Mouse (Mus musculus) liver, embryonic 14.5 days (tissue): Measurements from ENCODE around the gene Edaradd. TPM values are rescaled to one million over a fixed set of nuclear protein-coding genes. Genes with fewer than 3 reads are reported as not detected.

Experiments used
- ATAC-seq: fragments of 200-750 bp; cut with Nextera tagmentation; 2 replicates; pipeline ENCODE4 v1.8.0; 2017; ENCODE audit warnings: moderate number of reproducible peaks, mild to moderate bottlenecking, moderate library complexity; ENCODE audit not compliant: insufficient read depth
- DNase-seq, 3 experiments: peaks; one replicate each; pipeline ENCODE4 v3.0.0-alpha.2; 2012 to 2013; ENCODE audit warnings: low read depth in 3 of 3, low spot score in 3 of 3
- H3K27ac ChIP-seq: fragments of 300-500 bp; sonication (generic); 2 replicates; pipeline ENCODE4 v1.5.1; 2014; ENCODE audit warnings: moderate library complexity, mild to moderate bottlenecking, control low read depth, inconsistent platforms
- H3K27me3 ChIP-seq: fragments of 300-500 bp; sonication (generic); 2 replicates; pipeline ENCODE4 v1.6.1; 2014; ENCODE audit warnings: mild to moderate bottlenecking, low read length, moderate library complexity; ENCODE audit not compliant: control insufficient read depth, insufficient read depth
- H3K36me3 ChIP-seq: fragments of 300-500 bp; sonication (generic); replicated peaks from 2 replicates; pipeline ENCODE4 v1.6.1; 2014; ENCODE audit warnings: low read depth; ENCODE audit not compliant: control insufficient read depth, insufficient read depth
- H3K4me1 ChIP-seq, 2 experiments: fragments of 200-500 bp in 1 of 2; fragments of 300-500 bp in 1 of 2; sonication (generic) in 1 of 2; replicated peaks; 2 replicates each; pipeline ENCODE4 v1.6.1; 2012 to 2014; ENCODE audit warnings: antibody characterized with exemption in 1 of 2, inconsistent platforms in 1 of 2, low read length in 1 of 2; ENCODE audit not compliant: control insufficient read depth in 2 of 2, insufficient read depth in 2 of 2
- H3K4me2 ChIP-seq: fragments of 300-500 bp; sonication (generic); 2 replicates; pipeline ENCODE4 v1.6.1; 2014; ENCODE audit warnings: low read depth, mild to moderate bottlenecking, control low read depth, moderate library complexity
- H3K4me3 ChIP-seq, 2 experiments: fragments of 200-500 bp in 1 of 2; fragments of 300-500 bp in 1 of 2; sonication (generic) in 1 of 2; 2 replicates each; pipeline ENCODE4 v1.5.1; 2012 to 2014; ENCODE audit warnings: low read depth in 2 of 2, low read length in 2 of 2, mild to moderate bottlenecking in 2 of 2, control low read depth in 1 of 2, inconsistent platforms in 1 of 2, moderate library complexity in 1 of 2; ENCODE audit not compliant: insufficient read depth in 1 of 2
- H3K9ac ChIP-seq: fragments of 300-500 bp; sonication (generic); replicated peaks from 2 replicates; pipeline ENCODE4 v1.6.1; 2014; ENCODE audit warnings: mild to moderate bottlenecking, control low read depth, moderate library complexity
- H3K9me3 ChIP-seq: fragments of 300-500 bp; sonication (generic); 2 replicates; pipeline ENCODE4 v1.6.1; 2016; ENCODE audit warnings: low read length, mixed read lengths; ENCODE audit not compliant: control insufficient read depth
- CTCF ChIP-seq: IDR thresholded peaks from 2 replicates; pipeline ENCODE4 v1.5.1; 2016; ENCODE audit warnings: antibody characterized with exemption, low read depth, control low read depth
- EP300 ChIP-seq: IDR thresholded peaks from 2 replicates; pipeline ENCODE4 v1.6.1; 2016; ENCODE audit warnings: antibody characterized with exemption, low read depth
- WGBS: fragments of 180-500 bp; shearing (Covaris S2); extraction: QIAGEN DNeasy Blood & Tissue Kit; methylation state at CpG from one replicate; pipeline ENCODE4 v1.1.7; 2014; ENCODE audit not compliant: insufficient replicate concordance; 5-methylcytosine and 5-hydroxymethylcytosine counted together
- polyA plus RNA-seq, 2 experiments: library from polyadenylated mRNA; depleted of rRNA in 1 of 2; stranded (reverse) in 1 of 2; unstranded in 1 of 2; fragments of >200 nt; fragmentation: Nextera tagmentation in 1 of 2; extraction: Ambion mirVana in 1 of 2; gene quantifications; 2 replicates each; pipeline versions ENCODE4 v1.2.1 to v1.2.3; 2012 to 2014

Edaradd gene
- polyA plus RNA-seq (2012; rRNA removed) (0.04 TPM in 2 replicates), polyA plus RNA-seq (2014; fragmentation: Nextera tagmentation; extraction: Ambion mirVana) (0.05 and 0.13 TPM in 2 replicates)

GRCm38 (mm10) chr13:12519955-12520584 lies at the start of gene Edaradd:
Gene Edaradd (minus strand): TSS chr13:12520438.
- WGBS, result under 1% methylated on average over 35 of the region's 35 CpGs
- Histone ChIP-seq H3K9ac (no peak within 1 kb of the TSS; the same call in 1 of the 2 replicates), H3K27me3 (peaks cover 17% of the 10 kb centered on the region), H3K4me2 (peak within 1 kb of the TSS; percentile 56), H3K9me3 (no peaks in the 10 kb centered on the region), H3K27ac (no peak within 1 kb of the TSS), H3K36me3 (no peaks in the 10 kb centered on the region), H3K4me3 (peak within 1 kb of the TSS; percentile 47), H3K4me1 (no peaks in the 10 kb centered on the region)
- ATAC-seq (no peak), DNase-seq (no peak)
- TF ChIP-seq CTCF (no peak; the same call in 1 of the 2 replicates), EP300 (no peak)

- Histone ChIP-seq H3K4me3 (no peak overlapping the region), H3K36me3 (no peaks in the 10 kb centered on the region), H3K9ac (no peak overlapping the region), H3K9me3 (no peaks in the 10 kb centered on the region), H3K27ac (no peak overlapping the region), H3K27me3 (peaks cover 3% of the 10 kb centered on the region; the same call in 1 of the 2 replicates), H3K4me1 (0 out of 4 replicates have a peak, but pooled peaks cover 0 to 3% of the 10 kb centered on the region in 2 experiments), H3K4me2 (no peak overlapping the region)
- ATAC-seq (no peak), DNase-seq (no peak)
- WGBS, result 59% methylated on average over 7 of the region's 7 CpGs
- TF ChIP-seq EP300, result no peak
- TF ChIP-seq CTCF, result no peak
Measured at GRCm38 (mm10) chr13:12569741-12570140, 49.5 kb upstream of the Edaradd start.

- no peak overlapping the region for H3K27ac ChIP-seq
- H3K36me3 ChIP-seq, result no peaks in the 10 kb centered on the region
- TF ChIP-seq CTCF, result no peak
- TF ChIP-seq EP300, result no peak
- H3K4me1 ChIP-seq, result 0 out of 4 replicates have a peak, but pooled peaks cover 0 to 3% of the 10 kb centered on the region in 2 experiments
- H3K27me3 ChIP-seq, result peaks cover 3% of the 10 kb centered on the region; the same call in 1 of the 2 replicates
- ATAC-seq (no peak), DNase-seq (no peak)
- no peak overlapping the region for H3K9ac ChIP-seq
- no peaks in the 10 kb centered on the region for H3K9me3 ChIP-seq
- H3K4me3 ChIP-seq, result no peak overlapping the region
- no peak overlapping the region for H3K4me2 ChIP-seq
- WGBS, result 47% methylated on average over 9 of the region's 9 CpGs
Measured at GRCm38 (mm10) chr13:12568597-12569469, 48.6 kb upstream of the Edaradd start.

GRCm38 (mm10) chr13:12567936-12568335 lies 47.7 kb upstream of the Edaradd start:
- ATAC-seq, result no peak
- peaks cover 3% of the 10 kb centered on the region; the same call in 1 of the 2 replicates for H3K27me3 ChIP-seq
- no peak overlapping the region for H3K4me2 ChIP-seq
- no peak for DNase-seq
- 0 out of 4 replicates have a peak, but pooled peaks cover 0 to 3% of the 10 kb centered on the region in 2 experiments for H3K4me1 ChIP-seq
- H3K9me3 ChIP-seq, result no peaks in the 10 kb centered on the region
- 62% methylated on average over 1 of the region's 1 CpGs for WGBS
- H3K9ac ChIP-seq, result no peak overlapping the region
- H3K27ac ChIP-seq, result no peak overlapping the region
- TF ChIP-seq EP300 (no peak), CTCF (no peak)
- no peaks in the 10 kb centered on the region for H3K36me3 ChIP-seq
- no peak overlapping the region for H3K4me3 ChIP-seq
